Mouse (Mus musculus) gastrocnemius, postnatal 4 days (tissue): Measurements from ENCODE around the gene Eef1a2. TPM values are rescaled to one million over a fixed set of nuclear protein-coding genes. Genes with fewer than 3 reads are reported as not detected.

Experiments
- DNase-seq, 2 experiments: peaks; one replicate each; pipeline ENCODE4 v3.0.0; 2021 to 2022; ENCODE audit warnings: low spot score in 2 of 2, mixed read lengths in 2 of 2
- total RNA-seq, 2 experiments: library from RNA; stranded (reverse); gene quantifications; 2 replicates each; pipeline ENCODE4 v1.2.3; 2021

Eef1a2 gene
- total RNA-seq, 2 experiments from 2014 or later, result 639 to 677 TPM

DNA sequence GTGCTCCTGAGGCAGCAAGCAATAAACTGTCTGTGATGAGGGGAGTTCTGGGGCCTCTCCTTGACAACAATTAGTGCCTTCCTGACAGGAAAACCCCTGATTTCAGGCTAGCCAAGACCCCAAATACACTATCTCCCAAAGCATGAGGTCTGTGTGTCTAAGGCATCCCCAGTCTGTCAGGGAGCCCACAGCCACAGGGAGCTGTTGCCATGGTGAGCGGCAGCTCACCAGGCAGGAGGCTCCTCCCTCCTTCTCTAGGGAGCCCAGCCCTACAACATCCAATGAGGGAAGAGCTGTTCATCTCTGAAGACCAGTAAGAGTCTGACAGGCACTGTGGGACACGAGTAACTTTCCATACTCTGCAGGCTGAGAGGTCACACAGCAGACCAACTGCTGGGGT, 3.0 kb upstream of the Eef1a2 start:
- no peak for DNase-seq

DNA sequence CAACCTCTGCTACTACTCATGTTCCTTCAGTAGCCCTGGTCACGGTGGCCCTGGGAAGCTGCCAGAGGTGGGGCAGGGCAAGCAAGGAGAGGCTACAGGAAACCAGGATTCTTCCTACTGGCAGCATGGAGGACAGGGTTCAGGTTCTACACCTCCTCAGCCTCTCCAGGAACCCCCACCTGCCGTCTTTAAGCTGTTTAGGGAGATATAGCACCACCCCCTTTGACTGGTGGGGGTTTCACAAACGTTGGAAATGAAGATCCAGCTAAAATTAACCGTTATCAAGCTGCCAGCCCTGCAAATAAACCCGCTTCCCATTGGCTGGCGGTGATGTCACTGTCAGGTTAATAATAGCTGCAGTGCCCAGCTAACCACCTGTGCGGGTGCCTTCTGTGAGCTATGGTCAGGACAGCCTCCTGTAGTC, 2.3 kb upstream of the Eef1a2 start:
- no peak for DNase-seq

DNA sequence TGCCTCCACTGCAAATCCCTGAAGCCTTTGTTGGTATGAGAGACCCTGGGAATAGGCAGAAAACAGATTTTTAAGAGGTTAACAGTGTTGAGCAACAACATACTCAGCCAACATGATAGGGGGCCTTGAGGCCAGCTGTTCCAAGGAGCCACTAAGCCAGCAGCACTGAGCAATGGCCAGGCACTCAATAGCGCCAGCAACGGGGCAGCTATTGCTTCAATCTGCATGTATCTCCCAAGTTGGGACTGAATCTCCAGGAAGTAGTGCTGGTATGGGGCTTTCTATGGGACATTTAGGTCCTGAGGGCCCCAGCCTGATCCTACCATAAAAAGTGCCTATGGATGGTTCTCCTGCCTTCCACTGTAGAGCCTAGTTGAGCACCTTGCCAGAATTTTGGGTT, 1.7 kb upstream of the Eef1a2 start:
- DNase-seq, result no peak

DNA sequence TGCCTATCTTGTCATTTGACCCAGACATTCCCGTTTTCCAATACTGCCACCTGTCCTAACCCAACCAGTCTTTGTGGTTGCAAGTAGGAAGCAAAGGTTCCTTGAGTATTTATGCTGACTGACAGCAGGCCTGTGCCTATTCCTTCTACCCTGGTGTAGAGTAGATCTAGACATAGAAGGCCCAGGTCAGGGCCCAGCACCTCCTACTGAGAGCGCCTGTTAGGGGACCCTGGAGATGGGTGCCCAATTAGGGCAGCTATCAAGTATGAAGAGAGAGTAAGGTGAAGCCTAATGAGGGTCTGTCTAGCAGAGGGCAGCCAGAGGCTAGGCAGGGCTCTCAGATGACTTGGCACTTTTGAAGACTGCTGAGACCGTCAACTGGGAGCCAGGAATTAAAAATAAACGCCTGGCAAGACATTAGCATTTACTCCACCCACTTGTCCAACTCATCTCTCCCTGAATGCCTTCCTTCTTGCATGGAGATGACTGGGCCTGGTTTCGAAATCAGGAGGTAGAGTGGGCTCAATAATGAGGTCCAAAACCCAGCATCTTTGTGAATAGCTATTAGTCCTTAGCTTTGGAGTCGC, 995 bp upstream of the Eef1a2 start:
- no peak for DNase-seq

DNA sequence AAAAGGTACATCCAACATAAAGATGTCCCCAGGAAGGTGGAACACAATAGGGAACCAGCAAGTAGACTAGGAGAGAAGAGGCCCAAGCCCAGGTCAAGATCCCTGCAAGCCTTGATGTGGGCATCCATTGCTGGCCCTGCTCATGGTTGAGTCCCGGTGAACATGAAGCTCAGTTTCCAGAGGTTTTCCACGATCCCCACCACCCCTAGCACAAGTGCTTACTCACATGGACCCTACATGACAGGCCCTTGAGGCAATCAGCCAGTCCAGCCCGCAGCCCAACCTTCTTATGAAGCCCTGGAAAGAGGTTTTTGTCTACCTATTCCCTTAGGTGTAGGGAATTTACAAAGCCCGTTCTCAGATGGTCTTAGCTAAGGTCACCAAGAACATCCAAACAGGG, 366 bp upstream of the Eef1a2 start:
- DNase-seq, result no peak

DNA sequence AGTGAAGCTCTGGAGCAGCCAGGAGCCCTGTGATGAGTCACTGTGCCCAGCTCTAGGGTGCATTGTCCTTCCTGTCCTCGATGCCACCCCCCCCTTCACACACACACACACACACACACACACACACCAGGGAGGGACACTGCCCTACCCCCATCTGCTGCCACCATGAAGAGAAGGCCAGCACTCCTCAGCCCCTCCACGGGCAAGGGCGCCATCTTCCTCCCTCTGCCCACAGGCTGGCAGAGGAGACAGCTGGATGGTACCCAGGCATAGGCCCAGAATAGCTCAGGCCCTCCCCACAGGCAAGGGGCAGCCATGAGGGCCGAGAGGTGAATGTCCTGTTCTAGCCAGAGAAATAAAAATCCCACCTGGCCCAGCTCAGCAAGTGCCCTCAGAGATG, 1.0 kb downstream of the Eef1a2 start:
- no peak for DNase-seq

DNA sequence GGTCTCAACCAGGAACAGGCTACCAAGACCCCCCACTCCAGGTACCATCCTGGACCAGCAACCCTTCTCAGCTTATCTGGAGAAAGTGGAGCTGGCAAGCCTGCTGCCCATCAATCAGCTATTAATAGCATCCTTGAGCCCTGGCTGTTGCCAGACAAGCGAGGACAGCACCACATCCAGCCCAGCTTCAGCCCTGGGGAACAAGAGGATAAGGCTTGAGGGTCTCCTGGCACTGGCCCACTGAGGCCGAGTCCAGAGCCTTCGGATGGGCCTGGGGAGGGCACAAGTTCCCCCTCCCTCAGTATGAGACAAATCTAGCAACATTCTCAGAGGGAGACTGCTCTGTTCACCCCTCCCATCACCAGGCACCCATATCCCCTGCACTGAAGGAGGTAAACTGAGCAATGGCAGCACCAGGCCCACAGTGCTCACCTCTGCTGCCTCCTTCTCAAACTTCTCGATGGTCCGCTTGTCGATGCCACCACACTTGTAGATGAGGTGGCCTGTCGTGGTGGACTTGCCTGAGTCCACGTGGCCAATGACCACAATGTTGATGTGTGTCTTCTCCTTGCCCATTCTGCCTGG, 1.9 kb downstream of the Eef1a2 start:
- DNase-seq, result no peak

DNA sequence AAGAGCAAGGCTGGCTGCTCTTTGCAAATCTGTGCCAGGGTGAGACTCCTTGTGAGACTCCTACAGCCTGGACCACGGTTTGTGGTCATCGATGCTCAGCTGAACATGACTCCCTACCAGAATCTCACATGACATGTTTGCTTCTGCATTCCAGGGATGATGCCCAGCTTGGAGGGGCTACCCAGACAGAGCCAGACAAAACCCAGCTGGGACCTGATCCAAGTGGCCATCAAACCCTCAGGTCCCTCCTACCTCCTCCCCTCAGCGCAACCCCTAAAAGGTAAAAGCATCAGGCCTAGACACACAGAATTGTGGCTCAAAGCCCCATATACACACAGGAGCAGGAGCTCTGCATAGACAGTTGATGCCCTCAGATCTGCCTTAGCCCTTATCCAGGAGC, 2.5 kb downstream of the Eef1a2 start:
- DNase-seq, result no peak

DNA sequence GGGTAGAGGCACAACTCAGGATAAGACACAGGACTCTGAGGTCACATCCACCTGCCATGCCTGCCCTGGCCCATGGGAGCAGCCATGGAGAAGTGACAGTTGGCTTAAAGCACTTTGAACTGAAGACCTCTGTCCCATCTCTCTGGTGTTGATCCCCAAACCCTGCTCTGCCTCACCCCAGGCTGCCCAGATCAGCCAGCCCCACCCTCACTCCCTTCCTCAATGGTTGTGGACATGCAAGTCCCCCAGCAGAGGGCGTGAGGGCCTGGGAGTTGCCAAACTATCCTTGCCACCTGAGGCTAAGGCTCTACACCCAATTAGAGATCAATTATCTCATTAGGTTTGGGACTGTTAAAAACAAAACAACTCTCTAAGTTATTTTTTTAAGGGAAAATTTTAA, 3.0 kb downstream of the Eef1a2 start:
- no peak for DNase-seq

DNA sequence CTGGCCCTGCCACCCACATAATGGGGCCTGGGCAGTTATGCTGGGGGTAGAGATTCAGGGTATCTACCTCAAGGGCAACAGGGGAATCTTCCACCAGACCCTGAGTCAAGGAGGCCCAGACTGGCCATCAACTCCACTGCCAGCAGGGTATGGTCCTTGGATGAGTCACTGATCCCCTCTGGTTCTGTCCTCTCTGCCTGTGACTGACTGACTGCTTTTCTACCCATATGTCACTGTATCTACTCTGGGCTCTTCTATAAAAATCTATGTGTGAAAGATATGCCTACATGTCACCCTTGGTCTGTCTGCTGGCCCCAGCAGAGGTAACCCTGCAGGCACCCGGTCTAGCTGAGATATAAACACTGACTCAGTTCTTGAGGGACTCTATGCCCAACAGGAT, 3.7 kb downstream of the Eef1a2 start:
- DNase-seq, result no peak

DNA sequence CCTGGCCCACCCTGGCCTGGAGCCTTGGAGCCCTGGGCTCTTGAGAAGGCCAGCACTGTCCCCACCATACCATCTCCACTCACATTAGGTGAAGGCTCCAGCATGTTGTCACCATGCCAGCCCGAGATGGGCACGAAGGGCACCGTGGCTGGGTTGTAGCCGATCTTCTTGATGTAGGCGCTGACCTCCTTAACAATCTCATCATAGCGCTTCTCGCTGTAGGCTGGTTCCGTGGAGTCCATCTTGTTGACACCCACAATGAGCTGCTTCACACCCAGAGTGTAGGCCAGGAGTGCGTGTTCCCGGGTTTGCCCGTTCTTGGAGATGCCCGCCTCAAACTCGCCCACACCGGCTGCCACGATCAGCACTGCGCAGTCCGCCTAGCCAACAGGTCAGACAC, 4.1 kb downstream of the Eef1a2 start:
- DNase-seq, result no peak

DNA sequence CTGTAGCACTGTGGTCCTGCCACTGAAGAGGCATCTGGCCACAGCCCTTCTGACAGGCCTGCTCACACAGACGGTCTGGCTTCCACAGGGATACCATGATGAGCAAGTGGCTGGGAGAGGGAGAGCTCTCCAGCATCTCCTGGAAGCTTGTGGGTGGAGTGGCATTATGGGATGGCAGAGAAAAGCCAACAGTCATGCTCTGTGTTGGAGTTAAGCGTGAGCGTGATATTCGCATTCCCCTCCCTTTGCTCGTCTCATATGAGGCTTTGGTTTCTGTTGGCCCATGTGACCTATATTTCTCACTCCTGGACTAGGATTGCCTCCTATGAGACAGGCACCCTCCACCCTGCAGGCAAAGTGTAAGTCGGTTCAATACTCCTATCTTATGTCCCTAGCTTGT, 6.5 kb downstream of the Eef1a2 start:
- no peak for DNase-seq

DNA sequence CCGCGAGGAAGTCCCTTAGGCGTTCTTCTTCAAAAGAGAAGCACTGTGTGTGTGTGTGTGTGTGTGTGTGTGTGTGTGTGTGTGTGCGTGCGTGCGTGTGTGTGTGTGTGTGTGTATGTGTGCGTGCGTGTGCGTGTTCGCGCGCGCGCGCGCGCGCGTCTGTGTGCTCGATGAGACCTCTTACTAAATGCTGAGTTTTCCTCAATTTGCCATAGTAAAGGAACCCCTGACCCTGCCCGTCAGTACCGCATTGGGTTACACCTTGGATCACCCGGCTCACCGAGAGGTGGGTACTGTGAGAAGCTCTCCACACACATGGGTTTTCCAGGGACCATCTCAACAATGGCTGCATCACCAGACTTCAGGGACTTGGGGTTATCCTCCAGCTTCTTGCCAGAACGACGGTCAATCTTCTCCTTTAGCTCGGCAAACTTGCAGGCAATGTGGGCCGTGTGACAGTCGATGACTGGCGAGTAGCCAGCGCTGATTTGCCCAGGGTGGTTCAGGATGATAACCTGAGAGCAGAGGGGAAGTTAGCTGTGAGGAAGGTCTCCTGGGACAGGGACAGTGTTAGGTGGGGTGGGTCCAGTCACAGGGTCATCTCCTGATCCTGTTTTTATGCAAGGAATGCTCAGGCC, 8.4 kb downstream of the Eef1a2 start:
- no peak for DNase-seq

DNA sequence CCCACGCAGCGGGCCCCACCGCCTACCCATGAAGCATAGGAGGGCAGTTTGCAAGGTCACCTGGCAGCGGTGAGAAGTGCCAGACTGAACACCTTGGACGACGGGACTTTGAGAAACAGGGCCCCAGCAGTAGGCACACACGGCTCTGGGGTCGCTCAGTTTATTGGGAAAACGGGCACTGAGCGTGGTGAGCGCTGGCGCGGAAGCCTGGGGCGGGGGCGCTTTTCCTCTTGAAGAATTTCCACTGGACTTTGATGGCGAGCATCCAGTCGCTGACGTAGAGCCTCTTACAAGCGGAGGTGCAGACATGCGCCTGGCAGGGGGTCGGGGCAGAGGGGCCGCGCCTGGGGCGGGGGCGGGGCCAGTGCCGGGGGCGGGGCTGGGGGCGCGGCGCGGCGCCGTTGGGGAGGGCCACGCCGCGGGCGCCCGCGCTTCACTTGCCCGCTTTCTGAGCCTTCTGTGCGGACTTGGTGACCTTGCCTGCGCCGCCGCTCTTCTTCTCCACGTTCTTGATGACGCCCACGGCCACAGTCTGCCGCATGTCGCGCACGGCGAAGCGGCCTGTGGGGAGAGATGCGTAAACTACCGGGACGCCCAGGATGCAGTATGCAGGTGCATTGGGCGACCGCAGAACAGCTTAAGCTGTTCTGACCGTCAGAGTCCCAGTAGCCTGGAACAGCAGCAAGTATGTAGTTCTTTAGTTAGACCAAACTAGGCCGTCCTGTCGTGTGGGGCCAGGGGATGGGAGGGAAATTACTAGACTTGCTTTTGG, 9.1 kb downstream of the Eef1a2 start:
- DNase-seq, result no peak

DNA sequence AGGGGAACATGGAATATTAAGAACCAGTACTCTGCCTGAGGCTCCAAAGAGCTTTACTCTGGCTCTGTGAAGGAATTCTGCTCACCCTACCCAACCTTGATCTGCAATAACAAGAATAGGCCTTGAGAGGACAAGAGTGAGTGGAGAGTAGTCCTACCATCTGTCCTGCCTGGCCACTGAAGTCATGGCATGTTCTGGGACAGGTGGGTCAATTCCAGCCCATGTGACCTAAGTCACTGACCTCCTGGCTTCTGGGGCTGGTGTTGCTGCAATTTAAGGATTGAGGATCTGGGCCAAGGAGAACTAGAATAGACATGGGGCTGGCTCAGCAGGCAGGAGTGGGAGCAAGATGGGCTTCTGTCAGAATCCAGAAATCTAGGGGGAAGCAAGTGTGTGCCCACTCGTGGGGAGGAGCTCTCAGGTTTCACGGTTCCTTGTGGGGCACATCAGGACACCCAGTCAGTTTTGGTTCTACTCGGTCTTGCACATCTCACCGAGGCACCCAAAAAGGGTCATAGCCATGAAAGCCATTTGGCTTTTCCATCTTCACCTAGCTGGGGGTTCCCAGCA, 9.8 kb downstream of the Eef1a2 start:
- no peak for DNase-seq

DNA sequence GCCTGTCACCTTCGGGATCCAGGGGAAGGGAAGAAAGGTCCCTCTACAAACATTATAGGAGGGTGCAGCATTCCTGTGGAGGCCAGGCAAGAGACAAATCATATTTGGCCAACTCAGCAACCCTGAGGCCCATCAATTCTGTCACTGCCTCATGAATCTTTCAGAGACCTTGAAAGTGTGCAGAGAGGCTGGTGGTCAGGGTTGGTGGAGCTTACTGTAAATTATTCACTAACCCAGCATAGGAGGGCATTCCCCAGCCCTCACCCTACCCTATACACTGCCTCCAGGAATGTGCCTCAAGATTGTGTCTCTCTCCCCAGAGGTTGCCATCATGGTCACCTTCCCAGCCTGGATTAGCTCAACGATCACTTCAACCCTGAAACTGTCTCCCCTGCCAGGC, 12.1 kb downstream of the Eef1a2 start:
- DNase-seq, result no peak

DNA sequence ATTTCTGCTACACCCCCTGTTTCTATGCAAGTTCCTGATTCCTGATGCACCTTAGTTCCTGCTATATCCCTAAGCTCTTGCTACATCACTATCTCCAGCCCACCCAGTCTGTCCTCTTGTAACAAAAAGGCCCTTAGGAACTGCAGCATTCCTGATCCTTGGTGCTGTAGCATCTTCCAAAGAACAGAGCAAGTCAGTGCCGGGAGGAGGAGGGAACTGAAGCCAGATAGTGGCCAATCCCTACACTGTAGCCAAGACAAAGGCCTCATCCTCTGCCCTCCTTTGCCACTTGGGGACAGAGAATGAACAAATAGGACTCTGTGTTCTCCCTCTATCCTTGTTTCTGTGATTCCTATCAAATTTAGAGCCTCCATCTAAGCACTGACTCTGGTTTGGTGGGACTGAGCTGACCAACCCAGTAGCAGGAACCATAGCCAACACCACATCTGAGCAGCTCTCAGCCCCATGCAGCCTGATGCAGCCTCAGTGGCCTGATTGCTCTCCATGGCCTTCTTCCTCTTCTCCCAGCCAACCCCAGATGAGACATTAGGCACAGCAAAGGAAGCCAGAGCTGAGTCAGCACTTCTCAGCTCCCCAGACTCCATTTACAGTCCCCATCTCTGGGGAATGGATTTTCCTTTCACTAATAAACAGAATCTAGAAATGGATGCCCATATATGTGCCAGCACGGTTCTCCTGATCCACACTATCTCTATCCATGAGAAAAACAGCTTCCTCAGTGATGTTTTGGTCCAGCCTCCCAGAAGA, 13.1 kb downstream of the Eef1a2 start:
- DNase-seq, result no peak

DNA sequence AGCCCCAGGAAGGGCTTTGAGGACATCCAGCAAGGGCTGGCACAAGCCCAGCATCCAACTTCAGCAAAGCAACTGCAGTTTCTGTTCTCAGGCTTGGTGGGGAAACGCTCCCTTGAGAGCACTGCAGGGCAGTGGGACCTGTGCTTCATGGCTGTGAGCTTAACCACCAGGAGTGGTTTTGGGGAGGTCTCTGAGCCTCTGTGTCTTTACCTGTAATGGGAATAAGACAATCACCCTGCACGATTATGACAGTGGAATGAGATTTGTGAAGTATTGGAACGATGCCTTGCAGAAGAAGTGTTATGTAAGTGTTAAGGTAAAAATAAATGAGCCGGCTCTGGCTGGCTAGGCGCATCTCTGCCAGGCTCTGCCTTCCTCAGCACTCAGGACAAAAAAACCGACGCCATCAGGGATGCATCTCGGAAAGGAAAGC, 14.1 kb downstream of the Eef1a2 start:
- DNase-seq, result no peak

DNA sequence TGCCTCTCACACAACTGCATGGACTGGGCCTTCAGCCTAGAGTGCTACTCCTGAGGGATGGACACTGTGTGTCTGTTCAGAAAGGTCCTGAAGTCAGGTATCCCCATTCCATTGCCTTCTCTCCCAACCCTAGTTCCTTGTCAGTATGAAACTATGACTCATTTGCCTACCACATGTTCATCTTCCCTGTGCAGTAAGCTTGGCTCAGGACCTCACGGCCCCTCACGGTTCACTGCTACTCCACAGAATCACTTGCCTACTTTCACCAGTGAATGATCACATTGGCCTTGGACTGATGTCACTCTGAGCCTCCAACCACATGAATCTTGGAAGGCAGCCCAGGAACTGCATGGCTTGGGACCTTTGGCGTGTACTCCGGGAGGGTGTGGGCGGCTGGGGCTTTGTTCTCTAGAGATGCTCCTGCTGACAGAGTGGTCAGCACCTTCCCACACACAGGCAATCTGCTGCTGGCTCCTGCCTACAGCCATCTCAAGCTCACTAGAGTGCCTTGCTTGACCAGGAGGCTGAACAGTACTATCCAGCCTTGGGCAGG, 17.1 kb downstream of the Eef1a2 start:
- no peak for DNase-seq

DNA sequence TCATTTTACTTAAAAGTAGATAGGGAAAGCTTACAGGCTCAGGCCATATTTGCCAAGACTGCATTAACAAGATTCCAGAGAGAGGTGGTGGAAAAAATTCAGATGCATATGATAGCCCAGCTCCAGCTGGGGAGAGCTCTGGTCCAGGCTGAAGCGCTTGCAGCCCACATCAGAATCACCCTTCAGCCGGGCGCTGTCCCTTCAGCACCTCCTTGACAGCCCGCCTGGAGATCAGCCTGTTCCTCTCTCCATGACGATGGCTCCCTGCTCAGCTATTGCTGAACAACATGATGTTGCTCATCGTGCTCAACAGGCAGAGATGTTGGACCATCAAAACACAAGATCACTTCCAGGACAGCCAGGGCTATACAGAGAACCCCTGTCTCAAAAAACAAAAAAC, 19.9 kb downstream of the Eef1a2 start:
- peak in 1 of 2 experiments; percentile 54 for DNase-seq

DNA sequence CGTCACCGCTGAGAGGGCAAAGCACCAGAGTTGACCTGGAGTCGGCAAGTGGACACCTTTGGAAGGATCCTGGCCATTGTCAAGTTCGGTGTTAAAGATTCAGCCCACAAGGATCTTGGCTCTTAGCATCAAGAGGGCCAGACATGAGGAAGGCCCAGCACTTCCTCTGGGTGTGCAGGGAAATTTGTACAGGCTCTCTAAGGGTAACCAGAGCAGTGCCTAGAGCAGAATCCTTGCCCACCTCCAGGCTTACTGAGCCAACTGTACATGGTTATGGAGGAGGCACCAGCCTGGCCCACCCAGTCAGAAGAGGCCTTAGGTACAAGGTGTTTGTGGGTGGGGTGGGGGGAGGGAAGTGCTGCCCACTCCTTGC, 21.4 kb downstream of the Eef1a2 start:
- no peak for DNase-seq
